Mouse (Mus musculus) spleen, adult 2 months (tissue): ENCODE measurements around the gene Krt28.

Experiments
- CTCF ChIP-seq: fragments of 200-500 bp; IDR thresholded peaks from 2 replicates; pipeline ENCODE4 v1.5.1; 2011; ENCODE audit warnings: mild to moderate bottlenecking, inconsistent platforms; ENCODE audit not compliant: insufficient read depth, insufficient read length, insufficient replicate concordance; ENCODE audit errors: extremely low read depth
- POLR2A ChIP-seq: fragments of 200-500 bp; IDR thresholded peaks from 2 replicates; pipeline ENCODE4 v1.6.1; 2011; ENCODE audit warnings: low read depth, low read length, inconsistent platforms

DNA sequence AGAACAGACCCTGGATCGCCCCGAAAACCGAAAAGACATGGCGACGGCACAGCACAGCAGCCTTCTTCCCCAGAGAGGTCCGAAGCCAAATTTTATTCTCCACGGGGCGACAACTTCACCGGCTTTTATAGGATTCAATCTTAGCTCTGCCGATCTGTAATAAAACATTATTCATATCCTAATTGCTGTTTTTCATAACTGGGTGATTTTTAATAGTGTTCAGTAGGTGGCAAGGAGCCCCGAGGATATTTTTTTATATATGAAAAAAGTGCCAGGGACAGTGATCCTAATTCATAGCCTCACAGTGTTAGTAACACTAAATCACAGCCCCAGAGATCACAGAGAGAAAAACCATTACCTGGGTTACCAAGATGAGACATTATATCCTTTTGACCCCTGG lies 36.8 kb downstream of the Krt28 start, which contains the start of gene Krt26:
- no peak for TF ChIP-seq POLR2A
- TF ChIP-seq CTCF, result no peak
